Mouse (Mus musculus) CH12.LX (cell line): ENCODE measurements around the gene Rab15. TPM values are rescaled to one million over a fixed set of nuclear protein-coding genes. Genes with fewer than 3 reads are reported as not detected.

Experiments
- DNase-seq: peaks from one replicate; pipeline ENCODE4 v3.0.0-alpha.2; 2013; ENCODE audit errors: extremely low read depth
- H3K27ac ChIP-seq: 2 replicates; pipeline ENCODE4 v1.5.1; 2012; ENCODE audit warnings: low read depth, mild to moderate bottlenecking, control low read depth, moderate library complexity; ENCODE audit not compliant: insufficient read depth
- H3K27me3 ChIP-seq: replicated peaks from 2 replicates; pipeline ENCODE3; 2012; ENCODE audit warnings: inconsistent platforms
- H3K36me3 ChIP-seq, 2 experiments: replicated peaks in 1 of 2; 2 replicates each; pipeline versions ENCODE3 to v1.6.1; 2012; ENCODE audit warnings: inconsistent platforms in 1 of 2, low read length in 1 of 2, mild to moderate bottlenecking in 1 of 2, mixed read lengths in 1 of 2, moderate library complexity in 1 of 2; ENCODE audit not compliant: control insufficient read depth in 1 of 2, insufficient read depth in 1 of 2
- H3K4me1 ChIP-seq, 2 experiments: 2 replicates each; pipeline ENCODE4 v1.6.1; 2012; ENCODE audit warnings: inconsistent platforms in 1 of 2, moderate library complexity in 1 of 2; ENCODE audit not compliant: insufficient read depth in 2 of 2, control insufficient read depth in 1 of 2
- H3K4me2 ChIP-seq: 2 replicates; pipeline ENCODE4 v1.6.1; 2012; ENCODE audit warnings: low read depth, mild to moderate bottlenecking, control low read depth; ENCODE audit not compliant: poor library complexity, insufficient read depth, severe bottlenecking
- H3K4me3 ChIP-seq, 3 experiments: fragments of 150-350 bp in 1 of 3; sonication (generic) in 1 of 3; replicated peaks in 1 of 3; 2 replicates each; pipeline versions ENCODE3 to v1.5.1; 2011 to 2012; ENCODE audit warnings: low read depth in 2 of 3, low read length in 2 of 3, mild to moderate bottlenecking in 2 of 3, moderate library complexity in 2 of 3, control low read depth in 1 of 3, improper control_type of control experiment in 1 of 3, inconsistent platforms in 1 of 3, mixed read lengths in 1 of 3; ENCODE audit not compliant: poor library complexity in 1 of 3
- H3K79me2 ChIP-seq: replicated peaks from 2 replicates; pipeline ENCODE4 v1.6.1; 2012; ENCODE audit warnings: mild to moderate bottlenecking, moderate library complexity; ENCODE audit not compliant: control insufficient read depth, poor library complexity, insufficient read depth, severe bottlenecking; ENCODE audit errors: extremely low read depth
- H3K9ac ChIP-seq: 2 replicates; pipeline ENCODE4 v1.6.1; 2012; ENCODE audit warnings: low read depth, mild to moderate bottlenecking, control low read depth, moderate library complexity; ENCODE audit not compliant: insufficient read depth
- H3K9me3 ChIP-seq: replicated peaks from 2 replicates; pipeline ENCODE3; 2012; ENCODE audit warnings: low read length, inconsistent platforms, mixed read lengths
- BHLHE40 ChIP-seq: IDR thresholded peaks from 2 replicates; pipeline ENCODE4 v1.6.1; 2011; ENCODE audit warnings: mild to moderate bottlenecking, low read depth, low read length, improper control_type of control experiment
- IRF4 ChIP-seq: IDR thresholded peaks from 2 replicates; pipeline ENCODE4 v1.6.1; 2014; ENCODE audit warnings: low read depth, mild to moderate bottlenecking, inconsistent platforms, low read length, improper control_type of control experiment
- JUND ChIP-seq: conservative IDR thresholded peaks from 2 replicates; pipeline ENCODE4 v1.6.1; 2011; ENCODE audit warnings: low read depth, low read length, improper control_type of control experiment
- MAX ChIP-seq: IDR thresholded peaks from 2 replicates; pipeline ENCODE4 v1.6.1; 2011; ENCODE audit warnings: low read length, improper control_type of control experiment
- MYC ChIP-seq: IDR thresholded peaks from 2 replicates; pipeline ENCODE4 v1.6.1; 2011; ENCODE audit warnings: low read depth, mild to moderate bottlenecking, improper control_type of control experiment, low read length
- NELFE ChIP-seq: IDR thresholded peaks from 2 replicates; pipeline ENCODE4 v1.6.1; 2011; ENCODE audit warnings: low read depth, low read length, improper control_type of control experiment
- NRF1 ChIP-seq: IDR thresholded peaks from 2 replicates; pipeline ENCODE4 v1.6.1; 2014; ENCODE audit warnings: low read depth, mild to moderate bottlenecking, inconsistent platforms, low read length, improper control_type of control experiment, moderate library complexity
- SIN3A ChIP-seq: IDR thresholded peaks from 2 replicates; pipeline ENCODE4 v1.6.1; 2012; ENCODE audit warnings: low read length, improper control_type of control experiment, inconsistent platforms
- USF1 ChIP-seq: IDR thresholded peaks from 2 replicates; pipeline ENCODE4 v1.6.1; 2014; ENCODE audit warnings: low read depth, mild to moderate bottlenecking, inconsistent platforms, low read length, improper control_type of control experiment
- USF2 ChIP-seq: conservative IDR thresholded peaks from 2 replicates; pipeline ENCODE4 v1.6.1; 2011; ENCODE audit warnings: low read depth, low read length, improper control_type of control experiment
- ZMIZ1 ChIP-seq: IDR thresholded peaks from 2 replicates; pipeline ENCODE4 v1.6.1; 2012; ENCODE audit warnings: low read depth, mild to moderate bottlenecking, inconsistent platforms, low read length, improper control_type of control experiment
- ZNF384 ChIP-seq: IDR thresholded peaks from 2 replicates; pipeline ENCODE4 v1.6.1; 2012; ENCODE audit warnings: low read depth, low read length, improper control_type of control experiment, inconsistent platforms
- dilution Hi-C: fragments of 300-500 bp; cut with MboI; formaldehyde crosslinking; loops from 2 replicates; pipeline ENCODE4 v1.14.3; 2020; ENCODE audit warnings: low sequenced_read_pairs; ENCODE audit not compliant: extremely low pct_unique_long_range_greater_than_20kb, extremely low pct_ligation_motif_present
- in situ Hi-C: fragments of 300-500 bp; cut with MboI; formaldehyde crosslinking; loops from 3 replicates; pipeline ENCODE4 v1.14.3; 2019; ENCODE audit warnings: low sequenced_read_pairs, low pct_ligation_motif_present, low pct_unique_long_range_greater_than_20kb, mixed read lengths
- polyA plus RNA-seq: library from polyadenylated mRNA; unstranded; fragments of >175 nt; gene quantifications from 2 replicates; pipeline ENCODE4 v1.2.1, GENCODE M21; 2012; ENCODE audit warnings: low read depth; ENCODE audit not compliant: insufficient read length
- total RNA-seq, 2 experiments: library from RNA; depleted of rRNA; stranded (reverse); fragments of 300-350 nt in 1 of 2; fragments of >200 nt in 1 of 2; gene quantifications; 2 replicates each; pipeline ENCODE4 v1.2.3; 2012 to 2014

Rab15 gene
- total and polyA plus RNA-seq, 3 experiments = 0.25 TPM; not detected in 2

GRCm38 (mm10) chr12:76771540-76771939 lies 51.2 kb downstream of the Rab15 start:
- H3K36me3 ChIP-seq = peaks cover 0 to 42% of the 10 kb centered on the region in 2 experiments
- TF ChIP-seq MAX (no peak), MYC (no peak), JUND (no peak), BHLHE40 (no peak), IRF4 (no peak), USF1 (no peak), ZMIZ1 (no peak), USF2 (no peak), ZNF384 (no peak)
- TF ChIP-seq, all 38 proteins: peak for 0
- Histone ChIP-seq H3K27ac (no peak overlapping the region), H3K9me3 (no peaks in the 10 kb centered on the region), H3K79me2 (peaks cover 2% of the 10 kb centered on the region; the same call in 1 of the 2 replicates), H3K4me3 (no peak overlapping the region), H3K9ac (no peak overlapping the region), H3K27me3 (no peaks in the 10 kb centered on the region), H3K4me2 (no peak overlapping the region), H3K4me1 (peaks cover 0 to 12% of the 10 kb centered on the region in 2 experiments; a peak in 2 of 4 replicates)
- dilution Hi-C loops = no loop called here
- in situ Hi-C loops = no loop called here
- DNase-seq = no peak

- peaks cover 0 to 38% of the 10 kb centered on the region in 2 experiments for H3K36me3 ChIP-seq
- H3K27me3 ChIP-seq = no peaks in the 10 kb centered on the region
- dilution Hi-C loops = no loop called here
- no peak for TF ChIP-seq NRF1
- TF ChIP-seq, all 38 proteins: peak for 0
- H3K79me2 ChIP-seq = peaks cover 2% of the 10 kb centered on the region; the same call in 1 of the 2 replicates
- no peak overlapping the region for H3K4me2 ChIP-seq
- no peak overlapping the region for H3K4me3 ChIP-seq
- DNase-seq = no peak
- in situ Hi-C loops = no loop called here
- no peak overlapping the region for H3K27ac ChIP-seq
- H3K9me3 ChIP-seq = no peaks in the 10 kb centered on the region
- H3K9ac ChIP-seq = no peak overlapping the region
- H3K4me1 ChIP-seq = peaks cover 5 to 17% of the 10 kb centered on the region in 2 experiments; a peak in 3 of 4 replicates
Observed at GRCm38 (mm10) chr12:76770841-76771500, 51.7 kb downstream of the Rab15 start.

- Histone ChIP-seq H3K27me3 (peaks cover 3% of the 10 kb centered on the region), H3K9me3 (no peaks in the 10 kb centered on the region), H3K79me2 (peaks cover 2% of the 10 kb centered on the region; the same call in 1 of the 2 replicates), H3K27ac (no peak overlapping the region), H3K9ac (peak overlapping the region; percentile 93), H3K4me2 (peak overlapping the region; percentile 64), H3K4me3 (peak overlapping the region; percentile 78 to 89 (median 83)), H3K4me1 (peaks cover 5 to 17% of the 10 kb centered on the region in 2 experiments; a peak in 3 of 4 replicates), H3K36me3 (peaks cover 0 to 8% of the 10 kb centered on the region in 2 experiments)
- no peak for DNase-seq
- dilution Hi-C loops (no loop called here), in situ Hi-C loops (no loop called here)
- TF ChIP-seq NELFE (no peak), SIN3A (0 out of 2 replicates have a peak, but pooled peaks have one; percentile 49)
Observed at GRCm38 (mm10) chr12:76765901-76766630, 56.6 kb downstream of the Rab15 start.
